Mouse (Mus musculus): ENCODE data around the gene Gfi1. TPM values are rescaled to one million over a fixed set of nuclear protein-coding genes. Genes with fewer than 3 reads are reported as not detected.

Gene Gfi1
- total and polyA plus RNA-seq, 3 experiments: 0.99 to 1.5 (median 1.4) TPM

DNA sequence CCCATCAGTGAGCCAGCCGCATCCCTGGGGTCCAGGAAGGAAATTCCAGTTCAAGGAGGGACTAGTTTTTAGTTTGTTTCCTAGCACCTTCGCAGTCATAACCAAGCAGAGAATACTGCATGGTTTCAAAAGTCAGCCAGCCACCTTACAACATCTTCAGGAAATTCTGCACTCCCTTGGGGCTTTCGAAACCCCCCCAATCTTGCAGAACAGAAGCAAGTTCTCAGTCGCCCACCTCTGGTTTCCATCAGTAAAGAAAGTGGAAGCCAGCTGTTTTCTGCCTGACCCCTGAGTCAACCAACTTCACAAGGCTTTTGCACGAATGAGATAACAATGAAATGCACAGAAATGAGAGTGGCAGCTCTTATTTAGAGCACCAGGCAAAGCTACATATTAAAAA lies 47.4 kb downstream of the Gfi1 start:
- DNase-seq (ENCODE audit: extremely low read depth): peak; percentile 29
- peak; percentile 38 for TF ChIP-seq BHLHE40 (IDR thresholded peaks at IDR 0.05; ENCODE audit: low read depth, low read length)
- TF ChIP-seq RCOR1 (conservative IDR thresholded peaks at IDR 0.05; ENCODE audit: low read depth, low read length): no peak
- no peak for TF ChIP-seq ELF1 (IDR thresholded peaks at IDR 0.05; ENCODE audit: low read depth, low read length)
- no peak for TF ChIP-seq POLR2AphosphoS2 (IDR thresholded peaks at IDR 0.05; ENCODE audit: low read depth, low read length)
- no peak for TF ChIP-seq JUND (conservative IDR thresholded peaks at IDR 0.05; ENCODE audit: low read depth, low read length)
- TF ChIP-seq ETS1 (conservative IDR thresholded peaks at IDR 0.05; ENCODE audit: low read depth, low read length): peak; percentile 42
- peak; percentile 62 for TF ChIP-seq EP300 (IDR thresholded peaks at IDR 0.05; ENCODE audit: low read length)
- TF ChIP-seq ZKSCAN1 (IDR thresholded peaks at IDR 0.05; ENCODE audit: borderline replicate concordance, low read depth, low read length): no peak
- TF ChIP-seq MAZ (IDR thresholded peaks at IDR 0.05; ENCODE audit: low read depth, low read length): 0 out of 2 replicates have a peak, but pooled peaks have one; percentile 23
- 0 out of 2 replicates have a peak, but pooled peaks have one; percentile 39 for TF ChIP-seq SIN3A (IDR thresholded peaks at IDR 0.05; ENCODE audit: low read length)
- TF ChIP-seq MEF2A (IDR thresholded peaks at IDR 0.05; ENCODE audit: borderline replicate concordance, low read depth, low read length): no peak
- 0 out of 2 replicates have a peak, but pooled peaks have one; percentile 38 for TF ChIP-seq TCF12 (IDR thresholded peaks at IDR 0.05; ENCODE audit: low read depth, low read length)
- Histone ChIP-seq H3K79me2 (replicated peaks; ENCODE audit: control insufficient read depth, extremely low read depth, insufficient read depth, poor library complexity, severe bottlenecking) (no peaks in the 10 kb centered on the region), H3K27ac (ENCODE audit: insufficient read depth, low read depth) (no peak overlapping the region), H3K4me2 (ENCODE audit: insufficient read depth, low read depth, poor library complexity, severe bottlenecking) (peak overlapping the region; percentile 10; the same call in 1 of the 2 replicates), H3K9me3 (replicated peaks; ENCODE audit: low read length) (no peaks in the 10 kb centered on the region), H3K27me3 (replicated peaks) (no peaks in the 10 kb centered on the region), H3K36me3 (replicated peaks in 1 of 2; ENCODE audit: control insufficient read depth in 1 of 2, insufficient read depth in 1 of 2, low read length in 1 of 2) (no peaks in the 10 kb centered on the region), H3K9ac (ENCODE audit: insufficient read depth, low read depth) (no peak overlapping the region), H3K4me1 (ENCODE audit: control insufficient read depth in 1 of 2, insufficient read depth in 2 of 2) (peaks cover 14 to 26% of the 10 kb centered on the region in 2 experiments), H3K4me3 (replicated peaks in 1 of 3; ENCODE audit: low read depth in 2 of 3, low read length in 2 of 3, poor library complexity in 1 of 3) (no peak overlapping the region)
- in situ Hi-C loops (cut with MboI; ENCODE audit: low pct_ligation_motif_present, low pct_unique_long_range_greater_than_20kb, low sequenced_read_pairs): no loop called here
- dilution Hi-C loops (cut with MboI; ENCODE audit: extremely low pct_ligation_motif_present, extremely low pct_unique_long_range_greater_than_20kb, low sequenced_read_pairs): no loop called here

Other genes starting within 250 kb of the Gfi1 start
- gene Gm42669, start 218.4 kb downstream of the Gfi1 start, total RNA-seq (2012; rRNA removed): 0.17 TPM in 2 replicates
- not detected in 2 replicates for gene Gm42669, start 218.4 kb downstream of the Gfi1 start, total RNA-seq (2014; rRNA removed)
- 0.95 and 1.0 TPM in 2 replicates for gene Gm42669, start 218.4 kb downstream of the Gfi1 start, polyA plus RNA-seq (2012; ENCODE audit: insufficient read length, low read depth)
- 0.04 TPM in 1 of 2 replicates, not detected in the other for gene 1700028K03Rik, start 191.3 kb downstream of the Gfi1 start, total RNA-seq (2012; rRNA removed)
- gene 1700028K03Rik, start 191.3 kb downstream of the Gfi1 start, total RNA-seq (2014; rRNA removed): not detected in 2 replicates
- gene 1700028K03Rik, start 191.3 kb downstream of the Gfi1 start, polyA plus RNA-seq (2012; ENCODE audit: insufficient read length, low read depth): not detected in 2 replicates
- gene Rpap2, start 128.7 kb downstream of the Gfi1 start, total RNA-seq (2012; rRNA removed): 24.3 and 27.0 TPM in 2 replicates
- gene Rpap2, start 128.7 kb downstream of the Gfi1 start, total RNA-seq (2014; rRNA removed): 38.1 and 42.7 TPM in 2 replicates
- gene Rpap2, start 128.7 kb downstream of the Gfi1 start, polyA plus RNA-seq (2012; ENCODE audit: insufficient read length, low read depth): 28.3 and 31.0 TPM in 2 replicates
- 11.6 and 16.9 TPM in 2 replicates for gene Glmn, start 128.1 kb downstream of the Gfi1 start, total RNA-seq (2012; rRNA removed)
- 28.2 and 32.2 TPM in 2 replicates for gene Glmn, start 128.1 kb downstream of the Gfi1 start, total RNA-seq (2014; rRNA removed)
- 25.1 and 29.1 TPM in 2 replicates for gene Glmn, start 128.1 kb downstream of the Gfi1 start, polyA plus RNA-seq (2012; ENCODE audit: insufficient read length, low read depth)
- not detected in 2 replicates for gene Ube2d2b, start 104.1 kb upstream of the Gfi1 start, total RNA-seq (2012; rRNA removed)
- gene Ube2d2b, start 104.1 kb upstream of the Gfi1 start, total RNA-seq (2014; rRNA removed): not detected in 2 replicates
- not detected in 2 replicates for gene Ube2d2b, start 104.1 kb upstream of the Gfi1 start, polyA plus RNA-seq (2012; ENCODE audit: insufficient read length, low read depth)
- 2.9 and 3.8 TPM in 2 replicates for gene Evi5, start 149.1 kb upstream of the Gfi1 start, total RNA-seq (2012; rRNA removed)
- gene Evi5, start 149.1 kb upstream of the Gfi1 start, total RNA-seq (2014; rRNA removed): 3.2 and 3.4 TPM in 2 replicates
- gene Evi5, start 149.1 kb upstream of the Gfi1 start, polyA plus RNA-seq (2012; ENCODE audit: insufficient read length, low read depth): 3.5 and 6.3 TPM in 2 replicates
- gene Rpl5, start 174.5 kb upstream of the Gfi1 start, total RNA-seq (2012; rRNA removed): 728 and 973 TPM in 2 replicates
- 368 and 406 TPM in 2 replicates for gene Rpl5, start 174.5 kb upstream of the Gfi1 start, total RNA-seq (2014; rRNA removed)
- 116 and 236 TPM in 2 replicates for gene Rpl5, start 174.5 kb upstream of the Gfi1 start, polyA plus RNA-seq (2012; ENCODE audit: insufficient read length, low read depth)

Data from CH12.LX (cell line).